Mouse (Mus musculus): ENCODE results near the gene Tmem256. TPM values are rescaled to one million over a fixed set of nuclear protein-coding genes. Genes with fewer than 3 reads are reported as not detected.

Tmem256 gene
- total and polyA plus RNA-seq, 2 experiments from 2014 or later: 153 to 435 TPM

GRCm38 (mm10) chr11:69837604-69837951 lies 736 bp upstream of the Tmem256 start, which contains the start of gene Nlgn2:
Gene Nlgn2 (minus strand): TSS chr11:69837784.
- 0% methylated on average over 32 of the region's 32 CpGs for WGBS
- H3K27me3 ChIP-seq (ENCODE audit: insufficient read depth, low read length): no peaks in the 10 kb centered on the region
- H3K9me3 ChIP-seq (ENCODE audit: low read length): no peaks in the 10 kb centered on the region
- H3K4me2 ChIP-seq (ENCODE audit: low read depth, low read length): peak within 1 kb of the TSS; percentile 86
- peak within 1 kb of the TSS; percentile 72 for H3K4me3 ChIP-seq (ENCODE audit: low read length)
- peak within 1 kb of the TSS; percentile 88 for H3K27ac ChIP-seq
- H3K9ac ChIP-seq (replicated peaks; ENCODE audit: low read length): peak within 1 kb of the TSS; percentile 79
- peaks cover 14% of the 10 kb centered on the region for H3K4me1 ChIP-seq (ENCODE audit: insufficient read depth, low read length)
- DNase-seq (ENCODE audit: low spot score) (peak; percentile 93), ATAC-seq (no peak)
- peaks cover 7% of the 10 kb centered on the region for H3K36me3 ChIP-seq (ENCODE audit: insufficient read depth, low read length)
- peak; percentile 14; the same call in 1 of the 2 replicates for TF ChIP-seq CTCF (IDR thresholded peaks at IDR 0.05; ENCODE audit: low read depth)

- 0% methylated on average over 7 of the region's 7 CpGs for WGBS
- Histone ChIP-seq H3K27me3 (ENCODE audit: insufficient read depth, low read length) (no peaks in the 10 kb centered on the region), H3K4me2 (ENCODE audit: low read depth, low read length) (peak overlapping the region; percentile 86), H3K4me1 (ENCODE audit: insufficient read depth, low read length) (peaks cover 14% of the 10 kb centered on the region), H3K9ac (replicated peaks; ENCODE audit: low read length) (peak overlapping the region; percentile 71), H3K4me3 (ENCODE audit: low read length) (peak overlapping the region; percentile 72), H3K27ac (peak overlapping the region; percentile 88), H3K36me3 (ENCODE audit: insufficient read depth, low read length) (no peaks in the 10 kb centered on the region), H3K9me3 (ENCODE audit: low read length) (no peaks in the 10 kb centered on the region)
- no peak for TF ChIP-seq CTCF (IDR thresholded peaks at IDR 0.05; ENCODE audit: low read depth)
- ATAC-seq (no peak), DNase-seq (ENCODE audit: low spot score) (no peak)
Observed at GRCm38 (mm10) chr11:69838714-69839104, 395 bp downstream of the Tmem256 start.

- TF ChIP-seq CTCF (IDR thresholded peaks at IDR 0.05; ENCODE audit: low read depth): no peak
- Histone ChIP-seq H3K27ac (peak within 1 kb of the TSS; percentile 93), H3K9ac (replicated peaks; ENCODE audit: low read length) (peak within 1 kb of the TSS; percentile 85), H3K4me1 (ENCODE audit: insufficient read depth, low read length) (peaks cover 6% of the 10 kb centered on the region), H3K4me3 (ENCODE audit: low read length) (peak within 1 kb of the TSS; percentile 80), H3K4me2 (ENCODE audit: low read depth, low read length) (peak within 1 kb of the TSS; percentile 92), H3K27me3 (ENCODE audit: insufficient read depth, low read length) (no peaks in the 10 kb centered on the region), H3K9me3 (ENCODE audit: low read length) (no peaks in the 10 kb centered on the region), H3K36me3 (ENCODE audit: insufficient read depth, low read length) (peaks cover 23% of the 10 kb centered on the region)
- under 1% methylated on average over 32 of the region's 38 CpGs for WGBS
- ATAC-seq: peak; percentile 94
- DNase-seq (ENCODE audit: low spot score): peak; percentile 96
Observed at GRCm38 (mm10) chr11:69846198-69846680, 7.9 kb downstream of the Tmem256 start, which contains the start of gene Plscr3. Gene Plscr3 (plus strand): TSS chr11:69846376.

- H3K27me3 ChIP-seq (ENCODE audit: insufficient read depth, low read length): no peaks in the 10 kb centered on the region
- no peaks in the 10 kb centered on the region for H3K9me3 ChIP-seq (ENCODE audit: low read length)
- DNase-seq (ENCODE audit: low spot score) (peak; percentile 27), ATAC-seq (peak; percentile 48)
- H3K9ac ChIP-seq (replicated peaks; ENCODE audit: low read length): peak overlapping the region; percentile 85
- WGBS: 9% methylated on average over 37 of the region's 37 CpGs
- H3K4me3 ChIP-seq (ENCODE audit: low read length): peak overlapping the region; percentile 80
- H3K27ac ChIP-seq: peak overlapping the region; percentile 93
- H3K36me3 ChIP-seq (ENCODE audit: insufficient read depth, low read length): peaks cover 29% of the 10 kb centered on the region
- peaks cover 6% of the 10 kb centered on the region for H3K4me1 ChIP-seq (ENCODE audit: insufficient read depth, low read length)
- TF ChIP-seq CTCF (IDR thresholded peaks at IDR 0.05; ENCODE audit: low read depth): no peak
- peak overlapping the region; percentile 92 for H3K4me2 ChIP-seq (ENCODE audit: low read depth, low read length)
Observed at GRCm38 (mm10) chr11:69846738-69847688, 8.7 kb downstream of the Tmem256 start.

- H3K9ac ChIP-seq (replicated peaks; ENCODE audit: low read length): no peak overlapping the region
- DNase-seq (ENCODE audit: low spot score): no peak
- no peak for TF ChIP-seq CTCF (IDR thresholded peaks at IDR 0.05; ENCODE audit: low read depth)
- H3K4me3 ChIP-seq (ENCODE audit: low read length): no peak overlapping the region
- H3K27ac ChIP-seq: 0 out of 2 replicates have a peak overlapping the region, but pooled peaks have one; percentile 93
- peaks cover 6% of the 10 kb centered on the region for H3K4me1 ChIP-seq (ENCODE audit: insufficient read depth, low read length)
- no peak for ATAC-seq
- peak overlapping the region; percentile 92 for H3K4me2 ChIP-seq (ENCODE audit: low read depth, low read length)
- H3K27me3 ChIP-seq (ENCODE audit: insufficient read depth, low read length): no peaks in the 10 kb centered on the region
- no peaks in the 10 kb centered on the region for H3K9me3 ChIP-seq (ENCODE audit: low read length)
- H3K36me3 ChIP-seq (ENCODE audit: insufficient read depth, low read length): peaks cover 29% of the 10 kb centered on the region
- WGBS: 87% methylated on average over 6 of the region's 6 CpGs
Observed at GRCm38 (mm10) chr11:69848021-69848420, 9.7 kb downstream of the Tmem256 start.

GRCm38 (mm10) chr11:69849128-69849527 lies 10.8 kb downstream of the Tmem256 start:
- H3K4me3 ChIP-seq (ENCODE audit: low read length): no peak overlapping the region
- 90% methylated on average over 9 of the region's 9 CpGs for WGBS

More at GRCm38 (mm10) chr11:69849128-69849527, 10.8 kb downstream of the Tmem256 start:
- no peak overlapping the region for H3K4me2 ChIP-seq (ENCODE audit: low read depth, low read length)
- no peaks in the 10 kb centered on the region for H3K9me3 ChIP-seq (ENCODE audit: low read length)
- ATAC-seq: no peak
- no peak overlapping the region for H3K27ac ChIP-seq
- no peaks in the 10 kb centered on the region for H3K27me3 ChIP-seq (ENCODE audit: insufficient read depth, low read length)
- H3K9ac ChIP-seq (replicated peaks; ENCODE audit: low read length): no peak overlapping the region
- TF ChIP-seq CTCF (IDR thresholded peaks at IDR 0.05; ENCODE audit: low read depth): no peak
- H3K4me1 ChIP-seq (ENCODE audit: insufficient read depth, low read length): peaks cover 6% of the 10 kb centered on the region
- DNase-seq (ENCODE audit: low spot score): no peak
- H3K36me3 ChIP-seq (ENCODE audit: insufficient read depth, low read length): peaks cover 29% of the 10 kb centered on the region
